Mouse (Mus musculus): ENCODE measurements around the gene Vmp1.

DNA sequence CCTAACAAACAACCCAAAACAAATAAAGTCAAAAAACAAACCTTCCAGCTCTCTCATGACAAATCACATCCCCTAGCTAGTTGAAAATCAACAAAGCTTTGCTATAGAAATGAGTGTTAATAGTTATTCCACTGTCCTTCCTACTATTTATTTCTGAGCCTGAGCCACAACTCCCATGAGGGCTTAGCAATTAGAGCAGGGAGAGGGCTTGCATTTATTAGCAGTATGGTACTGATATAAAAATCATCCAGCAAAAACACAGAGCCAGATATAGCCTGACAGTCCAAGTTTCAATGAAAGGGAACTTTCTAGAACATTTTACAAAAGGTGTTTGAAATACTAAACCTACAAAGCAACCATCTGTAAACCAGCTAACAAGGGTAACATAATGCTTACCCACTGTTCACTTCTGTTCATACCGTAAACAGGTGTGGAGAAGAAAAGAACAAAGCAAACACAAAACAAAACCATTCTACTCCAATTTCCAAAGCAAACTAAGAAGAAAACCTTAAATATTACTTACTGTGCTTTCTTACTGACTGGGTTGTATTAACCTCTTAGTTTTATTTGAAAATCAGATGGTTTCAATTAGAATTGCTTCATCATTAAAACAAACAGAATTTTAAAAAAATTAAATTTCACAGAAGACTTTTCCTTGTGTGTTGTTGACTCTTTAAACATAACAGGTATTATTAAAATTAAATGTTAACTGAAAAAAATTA is 61.3 kb downstream of the Vmp1 start:
- TF ChIP-seq CTCF (IDR thresholded peaks at IDR 0.05; ENCODE audit: extremely low read depth, insufficient read depth, insufficient read length, insufficient replicate concordance) (no peak), POLR2A (IDR thresholded peaks at IDR 0.05; ENCODE audit: low read depth, low read length) (no peak)
